Mouse (Mus musculus) myocyte (in vitro differentiated cells): Measurements from ENCODE around the gene Samd4b. TPM values are rescaled to one million over a fixed set of nuclear protein-coding genes. Genes with fewer than 3 reads are reported as not detected.

Source experiments
- H3K27me3 ChIP-seq: one replicate; pipeline ENCODE4 v1.6.1; 2011; ENCODE audit not compliant: control insufficient read depth, insufficient read depth, insufficient read length
- H3K36me3 ChIP-seq: one replicate; pipeline ENCODE4 v1.6.1; 2011; ENCODE audit not compliant: control insufficient read depth, insufficient read depth
- H3K4me2 ChIP-seq: one replicate; pipeline ENCODE4 v1.6.1; 2011; ENCODE audit warnings: low read depth, control low read depth
- H3K4me3 ChIP-seq: one replicate; pipeline ENCODE4 v1.5.1; 2011; ENCODE audit warnings: mild to moderate bottlenecking, control low read depth, moderate library complexity
- H3K79me2 ChIP-seq: one replicate; pipeline ENCODE4 v1.6.1; 2011; ENCODE audit not compliant: control insufficient read depth, insufficient read depth
- H3ac ChIP-seq: one replicate; pipeline ENCODE4 v1.6.1; 2011; ENCODE audit not compliant: control insufficient read depth, insufficient read length
- CEBPB ChIP-seq: IDR thresholded peaks from 2 replicates; pipeline ENCODE4 v1.6.1; 2011; ENCODE audit warnings: mild to moderate bottlenecking, moderate library complexity; ENCODE audit not compliant: poor library complexity, insufficient read depth, severe bottlenecking
- E2F4 ChIP-seq: IDR thresholded peaks from one replicate; pipeline ENCODE4 v1.6.1; 2011; ENCODE audit warnings: mild to moderate bottlenecking, control low read depth, moderate library complexity; ENCODE audit not compliant: insufficient read depth
- MAX ChIP-seq: IDR thresholded peaks from one replicate; pipeline ENCODE4 v1.6.1; 2011; ENCODE audit warnings: low read depth, mild to moderate bottlenecking, control low read depth
- MYOD1 ChIP-seq, 3 experiments: IDR thresholded peaks; one replicate each; pipeline ENCODE4 v1.6.1; 2011; ENCODE audit warnings: control low read depth in 2 of 3, low read depth in 2 of 3, mild to moderate bottlenecking in 2 of 3, moderate library complexity in 1 of 3; ENCODE audit not compliant: insufficient read length in 2 of 3, control insufficient read depth in 1 of 3
- MYOG ChIP-seq, 3 experiments: IDR thresholded peaks; one replicate each; pipeline ENCODE4 v1.6.1; 2011; ENCODE audit warnings: control low read depth in 2 of 3, low read depth in 2 of 3, mild to moderate bottlenecking in 2 of 3; ENCODE audit not compliant: insufficient read length in 2 of 3, control insufficient read depth in 1 of 3, insufficient read depth in 1 of 3
- POLR2A ChIP-seq: IDR thresholded peaks from one replicate; pipeline ENCODE4 v1.6.1; 2011; ENCODE audit warnings: low read depth, mild to moderate bottlenecking, control low read depth, moderate library complexity; ENCODE audit not compliant: insufficient read length
- POLR2AphosphoS2 ChIP-seq: IDR thresholded peaks from one replicate; pipeline ENCODE4 v1.6.1; 2011; ENCODE audit warnings: low read depth, control low read depth; ENCODE audit not compliant: insufficient read length
- REST ChIP-seq: IDR thresholded peaks from one replicate; pipeline ENCODE4 v1.6.1; 2011; ENCODE audit warnings: mild to moderate bottlenecking, control low read depth, moderate library complexity; ENCODE audit not compliant: insufficient read depth, insufficient read length
- SRF ChIP-seq: IDR thresholded peaks from one replicate; pipeline ENCODE4 v1.6.1; 2011; ENCODE audit warnings: low read depth; ENCODE audit not compliant: control insufficient read depth, insufficient read length
- TCF12 ChIP-seq: IDR thresholded peaks from one replicate; pipeline ENCODE4 v1.6.1; 2011; ENCODE audit warnings: mild to moderate bottlenecking, control low read depth; ENCODE audit not compliant: poor library complexity, insufficient read depth, severe bottlenecking
- TCF3 ChIP-seq: IDR thresholded peaks from one replicate; pipeline ENCODE4 v1.6.1; 2011; ENCODE audit warnings: low read depth, control low read depth; ENCODE audit not compliant: insufficient read length
- USF1 ChIP-seq: IDR thresholded peaks from one replicate; pipeline ENCODE4 v1.6.1; 2011; ENCODE audit warnings: low read depth, mild to moderate bottlenecking, control low read depth, moderate library complexity
- polyA plus RNA-seq: library from polyadenylated mRNA; unstranded; fragments of >200 nt; fragmentation: generic; extraction: Trizol; gene quantifications from one replicate; pipeline ENCODE4 v1.2.1, GENCODE M21; 2012; ENCODE audit warnings: missing spikeins

Gene Samd4b
- polyA plus RNA-seq, 1 experiment: 29.4 TPM

DNA sequence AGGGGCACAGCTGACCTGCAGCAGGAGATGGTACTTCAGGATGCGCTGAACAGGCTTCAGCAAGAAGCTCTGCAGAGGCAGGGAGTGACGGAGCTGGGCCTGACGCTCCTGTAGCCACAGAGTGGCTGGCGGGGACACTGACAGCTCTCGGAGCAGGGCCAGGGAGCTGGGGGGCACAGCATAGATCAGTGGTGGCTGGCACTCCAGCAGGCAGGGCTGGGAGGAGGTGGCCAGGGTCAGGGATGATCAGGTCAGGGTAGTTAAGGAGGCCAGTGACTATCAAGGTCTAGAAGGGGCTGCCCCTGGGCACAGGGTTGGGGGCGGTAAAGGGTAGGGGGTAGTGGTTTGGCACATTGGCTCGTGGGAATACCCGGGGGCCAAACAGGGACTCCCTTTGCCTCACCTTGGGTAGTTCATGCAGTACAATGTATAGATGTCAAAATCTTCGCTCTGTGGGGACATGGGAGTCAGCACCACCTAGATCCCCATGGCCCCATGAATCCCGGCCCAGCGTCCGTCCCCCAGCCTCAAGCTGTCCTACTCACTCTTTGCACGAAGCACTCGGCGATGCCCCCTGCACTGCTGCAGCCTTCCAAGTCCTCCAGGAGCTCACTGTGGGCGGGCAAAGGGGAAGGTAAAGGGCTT lies 229.5 kb downstream of the Samd4b start:
- Histone ChIP-seq H3K36me3 (no peaks in the 10 kb centered on the region), H3K4me3 (no peak overlapping the region), H3K27me3 (no peaks in the 10 kb centered on the region), H3ac (no peak overlapping the region), H3K79me2 (peaks cover 19% of the 10 kb centered on the region), H3K4me2 (no peak overlapping the region)
- TF ChIP-seq SRF (no peak), CEBPB (no peak), MAX (no peak), REST (no peak), POLR2A (no peak), TCF3 (no peak), MYOG (IDR thresholded peaks at IDR 0.05; ENCODE audit: control insufficient read depth in 1 of 3, insufficient read depth in 1 of 3, insufficient read length in 2 of 3, low read depth in 2 of 3) (no peak), POLR2AphosphoS2 (no peak), E2F4 (no peak), TCF12 (no peak), MYOD1 (IDR thresholded peaks at IDR 0.05; ENCODE audit: control insufficient read depth in 1 of 3, insufficient read length in 2 of 3, low read depth in 2 of 3) (no peak), USF1 (no peak)

DNA sequence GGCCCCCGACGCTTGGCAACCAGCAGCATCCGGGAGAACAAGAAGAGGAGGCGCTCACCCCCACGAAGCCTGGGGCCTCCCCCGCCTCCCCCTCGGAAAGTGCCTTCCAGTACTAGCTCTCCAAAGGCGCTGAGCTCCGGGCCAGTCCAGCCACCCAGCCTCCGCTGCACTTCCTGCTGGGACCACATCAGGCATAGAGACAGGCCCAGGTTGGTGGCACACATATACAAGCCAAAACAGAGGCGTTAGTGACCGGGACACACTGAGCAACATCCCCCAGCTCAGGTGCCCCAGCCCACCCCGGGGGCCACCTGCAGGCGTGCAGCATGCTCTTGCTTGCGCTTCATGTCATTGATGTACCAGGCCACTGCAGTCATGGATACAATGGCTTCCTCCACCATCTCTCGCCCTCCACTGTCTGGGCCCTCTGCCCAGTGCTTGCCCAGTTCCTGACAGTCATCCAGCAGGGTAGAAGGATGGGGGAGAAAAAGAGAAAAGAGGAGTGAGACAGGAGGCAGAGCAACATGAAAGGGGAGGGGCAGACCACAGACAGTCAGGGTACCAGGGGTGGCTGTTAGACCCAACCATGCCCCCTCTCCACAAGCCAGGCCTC lies 230.2 kb downstream of the Samd4b start:
- TF ChIP-seq POLR2A (no peak), USF1 (no peak), MYOD1 (IDR thresholded peaks at IDR 0.05; ENCODE audit: control insufficient read depth in 1 of 3, insufficient read length in 2 of 3, low read depth in 2 of 3) (no peak), MAX (no peak)
- H3K36me3 ChIP-seq: no peaks in the 10 kb centered on the region
- no peaks in the 10 kb centered on the region for H3K27me3 ChIP-seq

DNA sequence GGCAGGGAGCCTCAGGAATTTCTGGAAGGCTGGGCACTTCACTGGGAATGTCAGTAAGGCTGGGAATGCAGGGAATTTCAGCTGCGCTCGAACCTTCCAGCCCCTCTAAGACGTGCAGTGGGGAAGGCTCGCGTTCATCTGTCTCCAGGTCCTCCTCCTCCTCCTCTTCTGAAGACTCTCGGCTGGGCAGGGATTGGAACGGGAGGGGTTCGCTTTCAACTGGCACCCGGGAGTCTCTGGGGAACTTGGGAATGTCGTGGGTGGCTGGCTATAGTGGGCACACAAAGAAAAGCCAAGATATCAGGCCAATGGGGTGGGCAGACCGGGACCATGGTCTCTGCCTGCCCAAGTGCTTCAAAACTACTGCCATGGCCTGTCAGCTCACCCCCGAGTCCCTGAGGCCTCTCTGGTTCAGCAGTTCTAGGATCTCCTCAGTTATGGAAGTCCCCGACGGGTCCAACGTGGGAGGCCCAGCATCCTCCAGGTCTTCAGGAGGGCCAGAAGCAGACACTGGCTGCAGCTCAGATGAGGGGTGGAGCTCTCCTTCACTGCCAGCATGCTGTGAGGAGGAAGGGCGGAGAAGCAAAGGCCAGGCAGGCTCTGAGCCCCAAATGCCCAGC lies 235.4 kb downstream of the Samd4b start:
- Histone ChIP-seq H3K79me2 (no peaks in the 10 kb centered on the region), H3K4me2 (no peak overlapping the region), H3ac (no peak overlapping the region), H3K27me3 (no peaks in the 10 kb centered on the region), H3K4me3 (no peak overlapping the region), H3K36me3 (no peaks in the 10 kb centered on the region)
- TF ChIP-seq E2F4 (no peak), MYOG (IDR thresholded peaks at IDR 0.05; ENCODE audit: control insufficient read depth in 1 of 3, insufficient read depth in 1 of 3, insufficient read length in 2 of 3, low read depth in 2 of 3) (peak in 1 of 3 experiments; percentile 32), CEBPB (no peak), MAX (no peak)

More for the DNA sequence above, 230.2 kb downstream of the Samd4b start:
- Histone ChIP-seq H3K79me2 (peaks cover 19% of the 10 kb centered on the region), H3ac (no peak overlapping the region), H3K4me3 (no peak overlapping the region), H3K4me2 (no peak overlapping the region)

DNA sequence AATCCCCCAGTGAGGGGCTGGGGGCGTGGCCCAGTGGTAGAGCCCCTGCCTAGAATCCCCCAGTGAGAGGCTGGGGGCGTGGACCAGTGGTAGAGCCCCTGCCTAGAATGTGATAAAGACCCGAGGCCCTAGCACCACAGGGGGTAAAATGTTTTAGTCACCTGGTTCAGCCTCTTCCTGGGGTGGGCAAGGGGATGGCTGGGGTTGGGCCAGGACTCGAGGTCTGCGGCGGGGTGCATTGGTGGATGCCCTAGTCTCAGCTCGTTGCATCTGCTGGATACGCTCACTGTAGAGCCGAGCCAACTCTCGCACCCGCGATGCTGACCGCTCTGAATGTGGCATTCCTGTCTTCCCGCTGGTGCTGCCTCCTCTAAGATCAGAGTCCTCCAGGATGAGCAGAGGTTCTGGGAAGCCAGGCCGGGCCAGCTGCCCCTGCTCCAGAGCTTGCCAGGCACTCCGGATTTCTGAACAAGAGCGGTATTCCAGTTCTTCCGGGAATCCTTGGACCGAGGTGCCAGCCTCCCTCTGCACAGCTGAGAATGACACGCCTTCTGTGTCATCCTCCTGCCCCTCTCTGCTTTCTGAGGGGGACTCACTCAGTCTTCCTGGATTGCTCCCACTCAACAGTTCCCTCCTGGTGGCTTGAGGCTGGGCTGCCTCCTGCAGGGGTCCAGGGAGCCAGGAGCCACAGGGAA lies 236.2 kb downstream of the Samd4b start:
- no peaks in the 10 kb centered on the region for H3K27me3 ChIP-seq
- TF ChIP-seq MYOG (IDR thresholded peaks at IDR 0.05; ENCODE audit: control insufficient read depth in 1 of 3, insufficient read depth in 1 of 3, insufficient read length in 2 of 3, low read depth in 2 of 3): peak; percentile 50 to 92 (median 51)
- TF ChIP-seq MYOD1 (IDR thresholded peaks at IDR 0.05; ENCODE audit: control insufficient read depth in 1 of 3, insufficient read length in 2 of 3, low read depth in 2 of 3): peak in 2 of 3 experiments; percentile 46 to 72
- TF ChIP-seq E2F4: no peak
- TF ChIP-seq REST: no peak
- no peak for TF ChIP-seq USF1
- no peak for TF ChIP-seq POLR2A
- no peak for TF ChIP-seq POLR2AphosphoS2
- peak; percentile 7 for TF ChIP-seq TCF3
- no peak for TF ChIP-seq TCF12
- TF ChIP-seq MAX: no peak
- TF ChIP-seq CEBPB: no peak
- TF ChIP-seq SRF: no peak
- H3ac ChIP-seq: no peak overlapping the region
- H3K4me2 ChIP-seq: no peak overlapping the region
- H3K4me3 ChIP-seq: no peak overlapping the region
- H3K79me2 ChIP-seq: no peaks in the 10 kb centered on the region
- no peaks in the 10 kb centered on the region for H3K36me3 ChIP-seq
